Mouse (Mus musculus): ENCODE measurements around the gene Slc35d1. TPM values are rescaled to one million over a fixed set of nuclear protein-coding genes. Genes with fewer than 3 reads are reported as not detected.

Gene Slc35d1
- polyA plus RNA-seq (2014; fragmentation: Illumina TruSeq; extraction: RNeasy Lipid Tissue Mini Kit (QIAGEN cat#74804); ENCODE audit: low read depth, low replicate concordance) = 28.3 TPM

DNA sequence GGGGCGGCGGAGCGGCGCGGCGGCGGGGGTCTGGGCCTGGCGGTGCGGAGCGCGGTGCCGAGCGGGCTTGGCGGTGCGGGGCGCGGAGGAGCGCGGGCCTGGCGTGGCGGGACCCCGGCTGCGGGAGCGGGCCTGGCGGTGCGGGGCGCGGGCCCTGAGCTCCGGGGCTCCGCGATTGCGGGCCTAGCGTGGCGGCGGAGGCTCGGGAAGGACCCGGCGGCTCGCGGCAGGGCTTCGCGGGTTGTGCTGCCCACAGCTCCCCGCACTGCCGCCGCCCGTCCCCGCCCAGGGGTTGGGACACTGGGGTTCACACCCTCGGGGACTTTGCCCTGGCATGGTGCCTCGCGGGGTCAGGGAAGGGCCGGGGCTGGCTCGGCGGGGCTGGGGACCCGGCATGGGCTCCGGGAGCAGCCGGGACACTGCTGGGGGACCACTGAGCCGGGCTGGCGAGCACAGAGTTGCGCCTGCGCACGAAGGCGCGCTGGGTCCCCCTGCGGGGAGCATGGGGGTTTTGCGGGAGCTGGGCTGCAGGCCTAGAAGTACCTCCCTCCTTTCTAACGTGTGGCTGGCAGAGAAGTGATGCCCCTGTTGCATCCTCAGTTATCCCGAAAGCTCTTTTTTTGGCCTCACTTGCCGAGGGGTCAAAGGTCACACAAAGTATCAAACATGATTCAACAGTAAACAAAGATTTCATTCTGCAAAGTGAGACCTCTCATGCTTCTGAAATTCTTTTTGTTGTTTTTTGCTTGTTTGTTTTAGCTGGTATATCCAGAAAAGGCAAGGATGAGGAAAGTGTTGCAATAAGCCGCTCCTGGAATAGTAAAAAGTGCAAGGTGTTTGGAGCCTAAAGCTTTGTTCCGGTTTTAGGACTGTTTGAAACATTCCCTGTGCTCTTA lies at the start of gene Slc35d1:
TSS of gene Slc35d1 (minus strand) at position 240 of the 896 bp plus-strand sequence.

Other genes with a start within 250 kb of the Slc35d1 start
- gene Tctex1d1, start 236.6 kb downstream of the Slc35d1 start, polyA plus RNA-seq (2014; fragmentation: Illumina TruSeq; extraction: RNeasy Lipid Tissue Mini Kit (QIAGEN cat#74804); ENCODE audit: low read depth, low replicate concordance) = 1.5 TPM
- gene Insl5, start 188.3 kb downstream of the Slc35d1 start, polyA plus RNA-seq (2014; fragmentation: Illumina TruSeq; extraction: RNeasy Lipid Tissue Mini Kit (QIAGEN cat#74804); ENCODE audit: low read depth, low replicate concordance) = 110 TPM
- gene Mier1, start 100.8 kb downstream of the Slc35d1 start, polyA plus RNA-seq (2014; fragmentation: Illumina TruSeq; extraction: RNeasy Lipid Tissue Mini Kit (QIAGEN cat#74804); ENCODE audit: low read depth, low replicate concordance) = 355 TPM
- gene Wdr78, start 100.6 kb downstream of the Slc35d1 start, polyA plus RNA-seq (2014; fragmentation: Illumina TruSeq; extraction: RNeasy Lipid Tissue Mini Kit (QIAGEN cat#74804); ENCODE audit: low read depth, low replicate concordance) = 2.4 TPM
- gene 4921539E11Rik, start 75.7 kb upstream of the Slc35d1 start, polyA plus RNA-seq (2014; fragmentation: Illumina TruSeq; extraction: RNeasy Lipid Tissue Mini Kit (QIAGEN cat#74804); ENCODE audit: low read depth, low replicate concordance) = 0.22 TPM
- gene Oma1, start 98.6 kb upstream of the Slc35d1 start, polyA plus RNA-seq (2014; fragmentation: Illumina TruSeq; extraction: RNeasy Lipid Tissue Mini Kit (QIAGEN cat#74804); ENCODE audit: low read depth, low replicate concordance) = 16.8 TPM

All from sigmoid colon, adult 10 weeks (tissue).